Mouse (Mus musculus): Measurements from ENCODE around the gene Sbf2. TPM values are rescaled to one million over a fixed set of nuclear protein-coding genes. Genes with fewer than 3 reads are reported as not detected.
"Not testable (repeated sequence)": the region's sequence is repeated elsewhere in the genome, so short reads cannot be mapped to it uniquely, and the experiment has no call there.

Gene Sbf2
- total RNA-seq, 1 experiment from 2014 or later: 51.9 TPM

DNA sequence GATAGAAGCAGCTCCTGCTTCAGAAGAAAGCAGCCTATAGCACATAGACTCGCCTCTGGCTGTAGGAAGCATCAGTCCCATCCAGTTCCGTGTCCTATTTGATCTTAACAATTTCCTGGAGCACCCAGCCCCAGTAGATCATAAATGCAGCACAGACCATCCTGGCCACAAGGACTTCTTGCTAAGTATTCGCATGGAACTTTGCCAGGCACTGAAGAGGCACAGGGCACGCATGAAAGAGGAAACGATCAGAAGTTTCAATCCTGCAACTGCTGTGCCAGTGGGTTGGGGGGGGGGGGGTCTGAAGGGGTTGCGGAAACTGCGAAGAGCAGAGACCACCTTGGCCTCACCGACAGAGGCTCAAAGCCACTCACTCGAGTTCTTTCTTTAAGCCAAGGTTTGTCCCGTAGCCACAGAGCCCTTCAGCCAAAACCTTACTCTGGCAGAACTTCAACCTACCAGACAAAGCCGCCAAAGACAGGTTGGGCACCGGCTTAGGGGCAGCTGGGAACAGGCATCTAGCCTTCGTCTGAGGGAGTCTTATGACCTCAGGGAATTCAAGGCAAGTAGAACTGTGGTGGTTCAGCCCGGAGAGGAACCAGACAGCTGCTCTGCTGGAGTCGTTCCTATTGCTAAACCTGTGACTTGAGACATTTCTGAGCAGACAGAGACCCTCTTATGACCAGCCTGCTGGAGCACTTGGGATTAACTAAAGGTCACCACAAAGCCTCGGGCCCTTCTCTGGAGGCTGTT lies 16.6 kb upstream of the Sbf2 start:
- DNase-seq: peak; percentile 61

DNA sequence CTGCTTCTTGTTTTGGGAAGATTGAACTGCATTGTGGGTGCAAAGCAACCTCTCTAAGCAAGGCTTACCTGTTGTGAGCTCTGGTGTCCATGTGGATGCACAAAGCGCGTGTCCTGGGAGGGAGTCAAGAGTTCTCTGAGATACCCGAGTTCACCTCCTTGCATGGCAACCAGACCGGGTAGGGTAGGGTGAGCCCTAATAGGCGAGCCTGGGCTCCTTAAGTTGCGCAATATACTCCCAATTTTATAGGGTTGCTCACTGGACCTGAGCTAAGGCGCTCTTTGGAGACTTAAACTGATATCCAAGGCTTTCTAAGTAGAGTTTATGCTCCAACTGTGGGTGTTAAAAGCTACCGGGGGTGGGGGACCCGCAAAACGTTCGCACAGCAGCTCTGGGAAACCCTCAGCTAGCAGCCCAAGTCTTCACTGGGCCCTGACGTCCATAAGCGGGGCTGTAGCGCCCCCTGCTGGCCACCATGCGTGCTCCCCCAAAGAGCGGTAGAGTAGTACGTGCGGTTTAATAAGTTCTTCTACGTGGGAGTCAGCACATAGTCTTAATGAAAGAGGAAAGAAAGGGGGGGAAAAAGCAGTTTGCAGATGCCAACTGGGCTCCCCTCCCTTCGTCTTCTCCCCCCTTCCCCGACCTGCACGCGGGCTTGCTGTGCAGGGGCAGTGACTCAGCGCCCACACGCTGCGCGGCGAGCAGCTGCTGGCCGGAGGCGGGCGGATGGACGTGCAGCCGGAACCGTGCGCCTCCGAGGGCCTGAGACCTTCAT lies 15.4 kb upstream of the Sbf2 start:
- DNase-seq: peak; percentile 93

- peak; percentile 55 for DNase-seq
Observed at GRCm38 (mm10) chr7:110628611-110629354, 14.1 kb upstream of the Sbf2 start.

DNA sequence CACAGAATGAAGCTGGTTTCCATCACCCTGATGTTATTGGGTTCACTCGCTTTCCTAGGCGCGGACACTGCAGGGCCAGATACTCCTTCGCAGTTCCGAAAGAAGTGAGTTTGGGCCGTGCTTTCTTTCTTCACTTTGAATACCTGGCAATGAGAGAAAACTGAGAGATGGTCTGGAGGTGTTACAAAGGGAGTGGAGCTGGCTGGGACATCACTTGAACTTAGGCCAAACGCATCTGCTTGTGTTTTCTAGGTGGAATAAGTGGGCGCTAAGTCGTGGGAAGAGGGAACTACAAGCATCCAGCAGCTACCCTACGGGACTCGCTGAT lies 13.5 kb upstream of the Sbf2 start:
- DNase-seq: no peak

DNA sequence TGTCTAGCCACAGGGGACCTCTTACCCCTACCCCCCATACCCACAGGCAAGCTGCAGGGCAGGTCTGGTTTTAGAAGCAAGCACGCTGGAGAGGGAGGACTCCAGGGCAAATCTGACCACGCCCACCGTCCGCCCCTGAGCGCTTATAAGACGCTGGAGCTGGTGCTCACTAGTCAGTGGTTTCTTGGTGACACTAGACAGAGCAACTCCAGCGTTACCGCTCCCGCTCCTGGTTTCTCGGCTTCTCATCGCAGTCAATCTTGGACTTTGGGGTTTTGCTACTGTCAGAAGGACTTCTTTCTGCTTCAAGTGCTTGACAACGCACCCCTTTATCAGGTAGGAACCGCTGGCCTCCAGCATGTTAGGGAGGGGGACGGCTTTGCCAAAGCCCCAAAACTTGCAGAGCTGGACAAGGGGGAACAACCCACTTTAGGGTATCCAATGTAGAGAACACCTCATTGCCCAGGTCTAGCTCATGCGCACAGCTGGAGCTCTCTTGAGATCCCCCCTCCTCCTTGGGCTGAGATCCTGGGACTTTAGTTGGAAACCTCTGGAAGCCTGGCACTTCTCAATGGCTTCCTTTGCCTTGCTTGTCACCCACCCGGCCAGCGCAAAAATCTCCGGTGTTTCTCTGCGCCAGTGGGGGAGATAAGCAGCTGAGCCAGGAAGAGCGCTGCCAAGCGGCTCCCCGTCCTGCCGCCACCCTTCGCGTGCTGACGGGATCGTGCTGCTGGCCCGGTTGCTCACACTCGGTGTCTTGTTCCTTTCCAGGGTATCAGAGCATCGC lies 13.0 kb upstream of the Sbf2 start, which contains the start of gene Adm:
TSS of gene Adm (plus strand) at position 176 of the 787 bp plus-strand sequence.
- peak; percentile 89 for DNase-seq

GRCm38 (mm10) chr7:110627099-110627482 lies 12.4 kb upstream of the Sbf2 start:
- peak; percentile 32 for DNase-seq

- no peak for DNase-seq
Observed at GRCm38 (mm10) chr7:110626186-110627098, 11.7 kb upstream of the Sbf2 start.

- peak; percentile 26 for DNase-seq
Observed at GRCm38 (mm10) chr7:110625489-110625888, 10.8 kb upstream of the Sbf2 start.

GRCm38 (mm10) chr7:110624961-110625360 lies 10.2 kb upstream of the Sbf2 start:
- DNase-seq: no peak

- no peak for DNase-seq
Observed at GRCm38 (mm10) chr7:110624067-110624466, 9.3 kb upstream of the Sbf2 start.

DNA sequence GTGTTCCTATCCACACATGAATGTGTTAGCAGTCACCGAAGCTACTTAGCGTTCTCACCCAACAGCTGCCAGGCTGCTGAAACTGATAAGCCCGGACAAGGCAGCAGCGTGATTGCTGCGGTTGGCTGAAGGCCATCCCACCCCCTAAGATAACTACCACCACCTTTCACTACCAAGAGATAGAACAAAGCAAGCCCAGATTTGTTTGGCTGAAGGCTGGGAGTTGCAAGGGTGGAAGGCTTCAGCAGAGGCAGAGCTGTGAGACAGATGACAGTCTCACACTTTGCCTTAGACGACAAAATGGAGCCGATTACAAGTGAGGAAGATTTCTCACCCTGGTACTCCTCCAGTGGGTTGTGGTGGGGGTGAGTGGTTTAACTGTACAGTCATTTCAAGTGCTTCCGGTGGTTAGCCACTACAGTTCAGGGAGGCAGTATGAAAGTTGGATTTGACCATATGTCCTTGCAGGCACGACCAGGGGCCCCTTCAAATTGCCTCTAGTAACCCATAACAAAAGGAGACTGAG lies 4.4 kb upstream of the Sbf2 start:
- peak; percentile 15 for DNase-seq

DNA sequence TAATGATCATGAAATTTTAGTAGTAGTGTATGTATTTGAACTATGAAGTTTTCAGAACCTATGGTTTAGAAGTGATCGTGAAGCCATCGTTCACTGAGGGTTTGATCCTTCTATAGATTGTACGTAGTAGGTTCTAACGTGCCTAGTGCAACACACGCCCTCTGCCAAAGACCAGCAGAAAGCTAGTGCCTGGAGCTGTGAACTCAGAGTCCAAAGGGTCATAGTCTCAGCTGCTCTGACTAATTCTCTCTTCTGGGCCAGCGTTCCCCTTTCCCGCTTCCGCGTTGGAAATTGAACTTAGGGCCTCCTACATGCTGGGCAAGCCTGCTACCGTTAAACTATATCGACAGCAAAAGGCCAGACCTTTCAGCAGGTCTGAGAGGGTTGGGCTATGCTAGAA lies 1.1 kb upstream of the Sbf2 start:
- DNase-seq: no peak

- DNase-seq: peak; percentile 80
Observed at GRCm38 (mm10) chr7:110615151-110615631, 469 bp upstream of the Sbf2 start.

DNA sequence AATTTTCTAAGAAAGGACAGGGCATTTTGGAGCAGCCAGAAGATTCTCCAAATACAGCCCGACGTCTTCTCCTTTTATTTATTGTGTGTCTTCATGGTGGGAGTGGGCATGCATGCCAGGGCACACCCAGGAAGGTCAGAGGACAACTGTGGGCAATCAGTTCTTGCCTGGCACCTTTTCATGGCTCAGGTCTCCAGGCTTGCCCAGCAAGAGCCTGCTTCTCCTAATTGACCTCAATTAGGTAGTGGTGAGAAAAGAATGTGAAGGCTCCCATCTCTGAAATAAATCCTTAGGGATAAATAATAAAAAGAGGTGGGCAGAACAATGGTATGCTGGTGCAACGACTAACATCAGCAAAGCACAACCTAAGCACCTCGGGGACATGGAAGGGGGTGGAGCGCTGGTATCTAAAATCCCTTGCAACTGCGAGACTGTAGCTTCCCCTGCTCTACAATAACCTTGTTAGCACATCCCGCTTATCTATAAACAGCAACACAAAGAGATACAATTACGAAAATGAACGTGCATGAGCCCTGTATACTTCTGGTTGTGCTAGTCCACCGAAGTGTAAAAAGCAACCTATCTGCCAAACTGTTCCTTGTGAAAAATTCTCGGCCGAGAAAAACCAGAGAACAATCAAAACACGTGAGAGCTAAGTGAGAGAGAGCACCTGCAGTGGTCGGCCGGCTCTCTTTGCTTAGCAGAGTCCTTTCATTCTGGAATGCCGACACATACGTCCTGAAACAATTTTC lies 1.2 kb downstream of the Sbf2 start:
- peak; percentile 31 for DNase-seq

DNA sequence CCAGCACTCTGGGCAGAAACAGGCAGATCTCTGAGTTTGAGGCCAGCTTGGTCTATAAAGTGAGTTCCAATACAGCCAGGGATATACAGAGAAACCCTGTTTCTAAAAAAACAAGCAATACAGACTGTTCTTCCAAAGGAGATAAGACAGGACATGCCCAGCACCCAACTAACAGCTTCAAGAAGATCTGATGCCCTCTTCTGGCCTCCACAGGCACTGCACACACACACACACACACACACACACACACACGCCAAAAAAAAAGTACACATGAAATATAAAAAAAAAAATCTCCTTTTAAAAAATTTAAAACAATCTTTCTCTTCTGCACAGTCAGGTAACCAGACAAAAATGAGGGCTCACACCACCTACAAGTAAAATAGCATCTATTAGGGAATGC lies 7.8 kb downstream of the Sbf2 start:
- DNase-seq: no peak

GRCm38 (mm10) chr7:110605476-110605875 lies 9.2 kb downstream of the Sbf2 start:
- no peak for DNase-seq

- DNase-seq: no peak
Observed at GRCm38 (mm10) chr7:110597141-110597540, 17.6 kb downstream of the Sbf2 start.

- DNase-seq: not testable (repeated sequence)
Observed at GRCm38 (mm10) chr7:110593991-110594390, 20.7 kb downstream of the Sbf2 start.

- no peak for DNase-seq
Observed at GRCm38 (mm10) chr7:110587721-110588120, 27.0 kb downstream of the Sbf2 start.

DNA sequence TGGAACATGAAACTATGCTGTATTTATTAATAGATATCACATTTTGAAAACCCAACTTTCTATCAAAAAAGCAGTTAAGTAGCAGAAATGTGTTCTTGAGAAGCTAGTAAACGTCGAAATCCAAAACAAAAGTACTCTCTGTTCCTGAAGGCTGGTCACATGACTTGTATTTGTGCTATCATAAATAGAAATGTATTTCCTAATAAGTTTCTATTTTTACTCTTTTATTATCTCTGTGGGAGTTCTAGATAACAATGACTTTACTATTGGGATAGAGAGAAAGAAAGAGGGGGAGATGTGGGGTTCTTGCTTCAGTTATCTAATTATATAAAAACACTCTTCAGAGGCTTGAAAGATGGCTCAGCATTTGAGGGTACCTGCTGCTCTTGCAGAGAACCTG lies 29.5 kb downstream of the Sbf2 start:
- no peak for DNase-seq

Measured in adrenal gland, postnatal 14 days (tissue).